Mouse (Mus musculus): ENCODE data around the gene Bora. TPM values are rescaled to one million over a fixed set of nuclear protein-coding genes. Genes with fewer than 3 reads are reported as not detected.
"Not testable (repeated sequence)": the region's sequence is repeated elsewhere in the genome, so short reads cannot be mapped to it uniquely, and the experiment has no call there.

Gene Bora
- polyA plus RNA-seq, 1 experiment = 4.0 TPM

- Histone ChIP-seq H3K4me1 (ENCODE audit: control insufficient read depth, insufficient read depth, low read length) (no peaks in the 10 kb centered on the region), H3K4me3 (ENCODE audit: insufficient read depth, low read length) (no peak overlapping the region), H3K27ac (ENCODE audit: insufficient read depth, low read length) (no peak overlapping the region)
- TF ChIP-seq CTCF (IDR thresholded peaks at IDR 0.05; ENCODE audit: extremely low read depth, insufficient read depth, low read length) = no peak
- TF ChIP-seq POLR2A (IDR thresholded peaks at IDR 0.05; ENCODE audit: extremely low read depth, insufficient read depth, low read length) = no peak
Observed at GRCm38 (mm10) chr14:99032596-99032995, 13.4 kb upstream of the Bora start.

GRCm38 (mm10) chr14:99034851-99035250 lies 11.2 kb upstream of the Bora start:
- not testable (repeated sequence) for H3K4me1 ChIP-seq (ENCODE audit: control insufficient read depth, insufficient read depth, low read length); H3K4me3 ChIP-seq (ENCODE audit: insufficient read depth, low read length); H3K27ac ChIP-seq (ENCODE audit: insufficient read depth, low read length)

- Histone ChIP-seq H3K4me3 (ENCODE audit: insufficient read depth, low read length) (no peak overlapping the region), H3K4me1 (ENCODE audit: control insufficient read depth, insufficient read depth, low read length) (no peaks in the 10 kb centered on the region), H3K27ac (ENCODE audit: insufficient read depth, low read length) (no peak overlapping the region)
- TF ChIP-seq POLR2A (IDR thresholded peaks at IDR 0.05; ENCODE audit: extremely low read depth, insufficient read depth, low read length) (no peak), CTCF (IDR thresholded peaks at IDR 0.05; ENCODE audit: extremely low read depth, insufficient read depth, low read length) (no peak)
Observed at GRCm38 (mm10) chr14:99036039-99036438, 10.0 kb upstream of the Bora start.

GRCm38 (mm10) chr14:99037703-99038102 lies 8.3 kb upstream of the Bora start:
- TF ChIP-seq CTCF (IDR thresholded peaks at IDR 0.05; ENCODE audit: extremely low read depth, insufficient read depth, low read length) = no peak
- no peak for TF ChIP-seq POLR2A (IDR thresholded peaks at IDR 0.05; ENCODE audit: extremely low read depth, insufficient read depth, low read length)
- H3K4me1 ChIP-seq (ENCODE audit: control insufficient read depth, insufficient read depth, low read length) = no peaks in the 10 kb centered on the region
- no peak overlapping the region for H3K27ac ChIP-seq (ENCODE audit: insufficient read depth, low read length)
- H3K4me3 ChIP-seq (ENCODE audit: insufficient read depth, low read length) = no peak overlapping the region

GRCm38 (mm10) chr14:99039308-99039707 lies 6.7 kb upstream of the Bora start:
- not testable (repeated sequence) for H3K27ac ChIP-seq (ENCODE audit: insufficient read depth, low read length); H3K4me3 ChIP-seq (ENCODE audit: insufficient read depth, low read length); H3K4me1 ChIP-seq (ENCODE audit: control insufficient read depth, insufficient read depth, low read length)

GRCm38 (mm10) chr14:99041416-99041815 lies 4.6 kb upstream of the Bora start:
- no peak overlapping the region for H3K4me3 ChIP-seq (ENCODE audit: insufficient read depth, low read length)
- no peak for TF ChIP-seq POLR2A (IDR thresholded peaks at IDR 0.05; ENCODE audit: extremely low read depth, insufficient read depth, low read length)
- TF ChIP-seq CTCF (IDR thresholded peaks at IDR 0.05; ENCODE audit: extremely low read depth, insufficient read depth, low read length) = no peak

GRCm38 (mm10) chr14:99043499-99043898 lies 2.5 kb upstream of the Bora start:
- H3K4me1 ChIP-seq (ENCODE audit: control insufficient read depth, insufficient read depth, low read length) = peaks cover 6% of the 10 kb centered on the region
- H3K4me3 ChIP-seq (ENCODE audit: insufficient read depth, low read length) = no peak overlapping the region
- no peak for TF ChIP-seq POLR2A (IDR thresholded peaks at IDR 0.05; ENCODE audit: extremely low read depth, insufficient read depth, low read length)
- TF ChIP-seq CTCF (IDR thresholded peaks at IDR 0.05; ENCODE audit: extremely low read depth, insufficient read depth, low read length) = no peak
- no peak overlapping the region for H3K27ac ChIP-seq (ENCODE audit: insufficient read depth, low read length)

More at GRCm38 (mm10) chr14:99041416-99041815, 4.6 kb upstream of the Bora start:
- peaks cover 6% of the 10 kb centered on the region for H3K4me1 ChIP-seq (ENCODE audit: control insufficient read depth, insufficient read depth, low read length)
- H3K27ac ChIP-seq (ENCODE audit: insufficient read depth, low read length) = no peak overlapping the region

GRCm38 (mm10) chr14:99044096-99044495 lies 1.9 kb upstream of the Bora start:
- H3K27ac ChIP-seq (ENCODE audit: insufficient read depth, low read length) = no peak overlapping the region
- no peak for TF ChIP-seq CTCF (IDR thresholded peaks at IDR 0.05; ENCODE audit: extremely low read depth, insufficient read depth, low read length)
- no peak for TF ChIP-seq POLR2A (IDR thresholded peaks at IDR 0.05; ENCODE audit: extremely low read depth, insufficient read depth, low read length)
- no peak overlapping the region for H3K4me3 ChIP-seq (ENCODE audit: insufficient read depth, low read length)
- H3K4me1 ChIP-seq (ENCODE audit: control insufficient read depth, insufficient read depth, low read length) = peaks cover 6% of the 10 kb centered on the region

- no peak overlapping the region for H3K27ac ChIP-seq (ENCODE audit: insufficient read depth, low read length)
- H3K4me3 ChIP-seq (ENCODE audit: insufficient read depth, low read length) = no peak overlapping the region; the same call in none of the 2 replicates
- TF ChIP-seq CTCF (IDR thresholded peaks at IDR 0.05; ENCODE audit: extremely low read depth, insufficient read depth, low read length) (no peak), POLR2A (IDR thresholded peaks at IDR 0.05; ENCODE audit: extremely low read depth, insufficient read depth, low read length) (no peak)
- peaks cover 6% of the 10 kb centered on the region for H3K4me1 ChIP-seq (ENCODE audit: control insufficient read depth, insufficient read depth, low read length)
Observed at GRCm38 (mm10) chr14:99044718-99045117, 1.3 kb upstream of the Bora start.

GRCm38 (mm10) chr14:99045378-99046030 lies 518 bp upstream of the Bora start:
- 0 out of 2 replicates have a peak overlapping the region, but pooled peaks have one; percentile 61 for H3K27ac ChIP-seq (ENCODE audit: insufficient read depth, low read length)
- peak overlapping the region; percentile 77 for H3K4me3 ChIP-seq (ENCODE audit: insufficient read depth, low read length)
- TF ChIP-seq POLR2A (IDR thresholded peaks at IDR 0.05; ENCODE audit: extremely low read depth, insufficient read depth, low read length) (no peak), CTCF (IDR thresholded peaks at IDR 0.05; ENCODE audit: extremely low read depth, insufficient read depth, low read length) (no peak)
- peaks cover 6% of the 10 kb centered on the region for H3K4me1 ChIP-seq (ENCODE audit: control insufficient read depth, insufficient read depth, low read length)

All from cortical plate, adult 2 months (tissue).